Mouse (Mus musculus) limb, embryonic 10.5 days (tissue): ENCODE measurements around the gene Rnf213. TPM values are rescaled to one million over a fixed set of nuclear protein-coding genes. Genes with fewer than 3 reads are reported as not detected.

Source experiments
- DNase-seq: peaks from one replicate; pipeline ENCODE4 v3.0.0-alpha.2; 2017; ENCODE audit warnings: low spot score
- H3K27ac ChIP-seq: fragments of 300-500 bp; sonication (generic); 2 replicates; pipeline ENCODE4 v1.5.1; 2016; ENCODE audit warnings: mild to moderate bottlenecking
- H3K27me3 ChIP-seq: fragments of 300-500 bp; sonication (generic); 2 replicates; pipeline ENCODE4 v1.6.1; 2016; ENCODE audit warnings: low read depth, mild to moderate bottlenecking; ENCODE audit not compliant: poor library complexity, severe bottlenecking
- H3K36me3 ChIP-seq: fragments of 300-500 bp; sonication (generic); 2 replicates; pipeline ENCODE4 v1.6.1; 2016; ENCODE audit warnings: mild to moderate bottlenecking, moderate library complexity
- H3K4me1 ChIP-seq: fragments of 300-500 bp; sonication (generic); 2 replicates; pipeline ENCODE4 v1.6.1; 2016
- H3K4me3 ChIP-seq: fragments of 300-500 bp; sonication (generic); 2 replicates; pipeline ENCODE4 v1.5.1; 2016; ENCODE audit warnings: mild to moderate bottlenecking, moderate library complexity
- H3K9me3 ChIP-seq: fragments of 300-500 bp; sonication (generic); replicated peaks from 2 replicates; pipeline ENCODE4 v1.6.1; 2016; ENCODE audit warnings: mild to moderate bottlenecking
- WGBS: fragments of 180-500 bp; shearing (Covaris S2); methylation state at CpG from one replicate; pipeline ENCODE4 v1.1.7; 2016; 5-methylcytosine and 5-hydroxymethylcytosine counted together
- polyA plus RNA-seq: library from polyadenylated mRNA; unstranded; fragments of >200 nt; fragmentation: Nextera tagmentation; extraction: Ambion mirVana; gene quantifications from 2 replicates; pipeline ENCODE4 v1.2.1, GENCODE M21; 2016

Rnf213 gene
- polyA plus RNA-seq, 1 experiment from 2014 or later: 2.4 TPM

DNA sequence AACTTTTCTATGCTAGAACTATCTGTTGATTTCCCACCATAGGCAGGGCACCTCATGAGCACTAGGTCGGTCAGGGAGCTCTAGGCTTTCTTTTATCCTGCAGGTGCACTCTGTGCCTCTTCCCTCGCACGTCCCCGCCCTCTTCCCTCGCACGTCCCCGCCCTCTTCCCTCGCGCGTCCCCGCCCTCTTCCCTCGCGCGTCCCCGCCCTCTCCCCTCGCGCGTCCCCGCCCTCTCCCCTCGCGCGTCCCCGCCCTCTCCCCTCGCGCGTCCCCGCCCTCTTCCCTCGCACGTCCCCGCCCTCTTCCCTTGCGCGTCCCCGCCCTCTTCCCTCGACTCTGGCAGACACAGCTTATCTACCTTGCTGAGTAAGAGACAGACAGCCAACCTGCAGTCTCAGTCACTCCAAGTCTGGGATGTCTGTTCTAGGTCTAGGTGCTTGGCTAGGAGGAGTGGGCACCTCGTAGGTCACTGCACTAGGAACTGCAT lies 35.8 kb downstream of the Rnf213 start:
- Histone ChIP-seq H3K9me3 (no peaks in the 10 kb centered on the region), H3K27ac (no peak overlapping the region)
- 4% methylated on average over 31 of the region's 35 CpGs for WGBS

GRCm38 (mm10) chr11:119431516-119431915 lies 38.6 kb downstream of the Rnf213 start:
- peaks cover 11% of the 10 kb centered on the region; the same call in 1 of the 2 replicates for H3K36me3 ChIP-seq
- H3K27me3 ChIP-seq: no peaks in the 10 kb centered on the region
- 91% methylated on average over 12 of the region's 12 CpGs for WGBS
- no peak for DNase-seq
- no peak overlapping the region for H3K4me3 ChIP-seq
- peaks cover 14% of the 10 kb centered on the region for H3K4me1 ChIP-seq
- no peaks in the 10 kb centered on the region for H3K9me3 ChIP-seq
- H3K27ac ChIP-seq: no peak overlapping the region

More for the DNA sequence above, 35.8 kb downstream of the Rnf213 start:
- Histone ChIP-seq H3K4me1 (peaks cover 14% of the 10 kb centered on the region), H3K4me3 (peak overlapping the region; percentile 41), H3K36me3 (peaks cover 9% of the 10 kb centered on the region; the same call in 1 of the 2 replicates), H3K27me3 (no peaks in the 10 kb centered on the region)
- DNase-seq: peak; percentile 64

DNA sequence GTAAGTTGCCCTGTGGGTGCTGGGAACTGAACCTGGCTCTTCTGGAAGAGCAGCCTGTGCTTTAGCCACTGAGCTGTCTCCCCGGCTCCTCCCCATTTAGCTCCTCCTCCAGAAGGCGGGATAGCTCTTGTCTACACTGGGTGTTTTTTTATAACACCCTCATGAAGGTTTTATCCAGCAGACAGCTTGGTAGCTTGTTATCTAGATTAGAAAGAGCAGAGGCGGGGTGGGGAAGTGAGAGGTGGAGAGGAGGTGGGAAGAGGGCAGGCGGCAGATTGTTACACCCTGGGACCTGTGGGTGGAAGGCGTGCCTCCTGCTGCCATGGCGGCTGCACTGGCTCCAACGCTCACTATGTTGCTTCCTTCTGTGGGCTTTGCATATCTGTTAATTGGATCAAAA lies 39.8 kb downstream of the Rnf213 start:
- H3K9me3 ChIP-seq: no peaks in the 10 kb centered on the region
- H3K4me3 ChIP-seq: no peak overlapping the region
- DNase-seq: no peak
- H3K4me1 ChIP-seq: peaks cover 14% of the 10 kb centered on the region
- H3K27me3 ChIP-seq: no peaks in the 10 kb centered on the region
- H3K36me3 ChIP-seq: peaks cover 12% of the 10 kb centered on the region; the same call in 1 of the 2 replicates
- H3K27ac ChIP-seq: no peak overlapping the region
- WGBS: 86% methylated on average over 7 of the region's 7 CpGs

DNA sequence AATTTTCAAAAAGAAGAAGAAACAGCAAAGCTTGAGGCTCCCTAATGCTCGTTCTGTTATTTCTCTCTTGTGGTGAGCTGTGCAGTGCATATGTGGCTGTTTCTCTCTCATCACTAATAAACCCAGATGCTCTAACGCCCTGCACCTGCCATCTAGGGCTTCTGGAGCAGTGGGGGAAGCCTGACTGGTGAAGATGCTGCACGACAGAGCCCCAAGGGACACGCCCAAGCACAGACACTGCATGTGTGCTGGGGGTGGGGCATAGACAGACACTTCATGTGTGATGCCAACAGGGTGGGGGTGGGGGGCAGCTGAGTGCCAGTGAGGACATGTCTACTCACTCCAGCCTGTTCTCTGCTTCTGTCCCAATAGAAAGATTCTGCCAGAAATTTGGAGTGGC lies 41.4 kb downstream of the Rnf213 start:
- no peaks in the 10 kb centered on the region for H3K27me3 ChIP-seq
- no peak for DNase-seq
- H3K4me1 ChIP-seq: peaks cover 7% of the 10 kb centered on the region
- WGBS: 86% methylated on average over 4 of the region's 4 CpGs
- no peaks in the 10 kb centered on the region for H3K9me3 ChIP-seq
- peaks cover 14% of the 10 kb centered on the region; the same call in 1 of the 2 replicates for H3K36me3 ChIP-seq
- no peak overlapping the region for H3K4me3 ChIP-seq
- no peak overlapping the region for H3K27ac ChIP-seq

DNA sequence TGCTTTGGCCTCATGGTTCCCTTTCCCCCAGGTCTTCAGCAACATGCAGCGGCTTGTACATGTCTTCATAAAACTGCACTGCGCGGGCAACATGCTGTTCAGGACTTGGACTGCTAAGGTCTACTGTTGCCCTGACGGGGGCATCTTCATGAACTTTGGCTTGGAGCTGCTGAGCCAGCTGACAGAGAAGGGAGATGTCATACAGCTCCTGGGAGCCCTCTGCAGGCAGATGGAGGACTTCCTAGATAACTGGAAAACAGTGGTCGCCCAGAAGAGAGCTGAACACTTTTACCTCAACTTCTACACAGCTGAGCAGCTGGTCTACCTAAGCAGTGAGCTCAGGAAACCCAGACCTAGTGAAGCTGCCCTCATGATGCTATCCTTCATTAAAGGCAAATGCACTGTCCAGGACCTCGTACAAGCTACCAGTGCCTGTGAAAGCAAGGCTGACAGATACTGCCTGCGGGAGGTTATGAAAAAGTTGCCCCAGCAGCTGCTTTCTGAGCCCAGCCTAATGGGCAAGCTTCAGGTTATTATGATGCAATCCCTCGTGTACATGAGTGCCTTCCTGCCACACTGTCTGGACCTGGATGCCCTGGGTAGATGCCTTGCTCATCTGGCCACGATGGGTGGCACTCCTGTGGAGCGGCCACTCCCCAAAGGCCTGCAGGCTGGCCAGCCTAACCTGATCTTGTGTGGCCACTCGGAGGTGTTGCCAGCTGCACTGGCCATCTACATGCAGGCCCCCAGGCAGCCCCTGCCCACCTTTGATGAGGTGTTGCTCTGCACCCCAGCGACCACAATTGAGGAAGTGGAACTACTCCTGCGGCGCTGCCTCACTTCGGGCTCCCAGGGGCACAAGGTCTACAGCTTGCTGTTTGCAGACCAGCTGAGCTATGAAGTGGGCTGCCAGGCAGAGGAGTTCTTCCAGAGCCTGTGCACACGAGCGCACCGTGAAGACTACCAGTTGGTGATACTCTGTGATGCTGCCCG lies 43.3 kb downstream of the Rnf213 start:
- WGBS: 86% methylated on average over 19 of the region's 19 CpGs
- Histone ChIP-seq H3K27ac (no peak overlapping the region; the same call in 1 of the 2 replicates), H3K36me3 (peaks cover 19% of the 10 kb centered on the region), H3K4me1 (peaks cover 7% of the 10 kb centered on the region), H3K27me3 (no peaks in the 10 kb centered on the region), H3K9me3 (no peaks in the 10 kb centered on the region), H3K4me3 (no peak overlapping the region)
- no peak for DNase-seq

GRCm38 (mm10) chr11:119438776-119439175 lies 45.9 kb downstream of the Rnf213 start:
- no peaks in the 10 kb centered on the region for H3K27me3 ChIP-seq
- no peak overlapping the region for H3K4me3 ChIP-seq
- 65% methylated on average over 8 of the region's 8 CpGs for WGBS
- DNase-seq: no peak
- no peak overlapping the region for H3K27ac ChIP-seq
- H3K9me3 ChIP-seq: no peaks in the 10 kb centered on the region
- peaks cover 22% of the 10 kb centered on the region for H3K36me3 ChIP-seq
- H3K4me1 ChIP-seq: peaks cover 7% of the 10 kb centered on the region

DNA sequence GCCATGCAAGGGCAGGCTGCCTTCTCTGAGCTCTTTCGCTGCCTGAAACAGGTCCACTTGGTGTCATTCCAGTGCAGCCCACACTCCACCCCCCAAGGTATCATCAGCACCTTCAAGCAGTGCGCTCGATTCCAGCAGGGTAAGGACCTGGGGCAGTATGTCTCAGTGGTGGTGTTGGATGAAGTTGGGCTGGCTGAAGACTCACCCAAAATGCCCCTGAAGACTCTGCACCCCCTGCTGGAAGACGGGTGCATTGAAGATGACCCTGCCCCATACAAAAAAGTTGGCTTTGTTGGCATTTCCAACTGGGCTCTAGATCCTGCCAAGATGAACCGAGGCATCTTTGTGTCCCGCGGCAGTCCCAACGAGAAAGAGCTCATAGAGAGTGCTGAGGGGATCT lies 49.3 kb downstream of the Rnf213 start:
- H3K4me3 ChIP-seq: no peak overlapping the region
- H3K27me3 ChIP-seq: no peaks in the 10 kb centered on the region
- peaks cover 24% of the 10 kb centered on the region for H3K36me3 ChIP-seq
- DNase-seq: no peak
- peaks cover 7% of the 10 kb centered on the region for H3K4me1 ChIP-seq
- 96% methylated on average over 8 of the region's 8 CpGs for WGBS
- no peak overlapping the region for H3K27ac ChIP-seq
- no peaks in the 10 kb centered on the region for H3K9me3 ChIP-seq

GRCm38 (mm10) chr11:119443442-119443841 lies 50.5 kb downstream of the Rnf213 start:
- Histone ChIP-seq H3K36me3 (peaks cover 21% of the 10 kb centered on the region), H3K27ac (no peak overlapping the region), H3K4me1 (peaks cover 6% of the 10 kb centered on the region), H3K4me3 (no peak overlapping the region), H3K27me3 (no peaks in the 10 kb centered on the region), H3K9me3 (no peaks in the 10 kb centered on the region)
- DNase-seq: no peak
- WGBS: 94% methylated on average over 9 of the region's 9 CpGs

GRCm38 (mm10) chr11:119456097-119456496 lies 63.2 kb downstream of the Rnf213 start:
- no peaks in the 10 kb centered on the region for H3K36me3 ChIP-seq
- H3K27me3 ChIP-seq: no peaks in the 10 kb centered on the region
- H3K4me3 ChIP-seq: no peak overlapping the region
- H3K4me1 ChIP-seq: no peaks in the 10 kb centered on the region
- WGBS: 91% methylated on average over 4 of the region's 4 CpGs
- H3K9me3 ChIP-seq: no peaks in the 10 kb centered on the region
- H3K27ac ChIP-seq: no peak overlapping the region
- no peak for DNase-seq

DNA sequence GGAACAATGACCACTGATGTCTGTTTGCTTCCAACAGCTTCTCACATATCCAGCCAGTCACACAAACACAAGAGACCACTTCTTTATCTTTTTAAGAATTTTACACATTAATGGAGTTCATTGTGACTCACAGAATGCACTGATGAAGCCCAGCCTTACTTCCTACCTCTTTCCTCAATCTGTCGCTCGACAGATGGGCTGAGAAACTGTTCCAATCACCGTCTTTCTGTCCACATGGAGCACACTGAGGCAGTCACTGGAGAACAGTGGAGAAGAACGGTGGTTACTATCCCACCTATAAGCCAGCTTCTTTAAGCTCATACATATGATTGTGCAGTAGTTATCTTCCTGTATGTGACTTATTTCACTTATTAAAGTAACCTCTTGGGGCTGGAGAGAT lies 85.0 kb downstream of the Rnf213 start:
- Histone ChIP-seq H3K4me1 (no peaks in the 10 kb centered on the region), H3K36me3 (peaks cover 25% of the 10 kb centered on the region), H3K27me3 (no peaks in the 10 kb centered on the region), H3K4me3 (no peak overlapping the region), H3K27ac (no peak overlapping the region), H3K9me3 (no peaks in the 10 kb centered on the region)
- 98% methylated on average over 4 of the region's 4 CpGs for WGBS
- DNase-seq: no peak

- H3K27me3 ChIP-seq: no peaks in the 10 kb centered on the region
- H3K9me3 ChIP-seq: no peaks in the 10 kb centered on the region
Observed at GRCm38 (mm10) chr11:119490861-119491689, 98.2 kb downstream of the Rnf213 start, which contains the start of gene Endov. TSS of gene Endov (plus strand) at chr11:119491347.

DNA sequence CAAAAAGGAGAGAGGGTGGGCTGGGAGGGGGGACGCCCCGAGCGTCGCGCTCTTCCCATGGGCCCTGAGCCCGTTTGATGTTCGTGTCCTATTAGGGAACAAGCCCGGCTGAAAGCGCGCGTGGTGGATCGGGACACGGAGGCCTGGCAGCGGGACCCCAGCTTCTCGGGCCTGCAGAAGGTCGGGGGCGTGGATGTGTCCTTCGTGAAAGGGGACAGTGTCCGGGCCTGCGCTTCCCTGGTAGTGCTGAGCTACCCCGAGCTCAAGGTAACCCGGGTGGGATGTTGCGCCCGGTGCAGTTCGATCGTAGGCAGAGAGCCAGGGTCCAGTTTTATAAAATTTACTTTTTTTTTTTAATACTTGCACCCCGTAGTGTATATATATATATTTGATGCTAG lies 98.8 kb downstream of the Rnf213 start:
- peak overlapping the region; percentile 76 for H3K4me3 ChIP-seq
- H3K27me3 ChIP-seq: no peaks in the 10 kb centered on the region
- peak overlapping the region; percentile 96 for H3K27ac ChIP-seq
- peaks cover 32% of the 10 kb centered on the region for H3K4me1 ChIP-seq
- H3K9me3 ChIP-seq: no peaks in the 10 kb centered on the region
- 6% methylated on average over 27 of the region's 27 CpGs for WGBS
- H3K36me3 ChIP-seq: peaks cover 29% of the 10 kb centered on the region
- no peak for DNase-seq

More at GRCm38 (mm10) chr11:119490861-119491689, 98.2 kb downstream of the Rnf213 start, which contains the start of gene Endov:
- H3K4me3 ChIP-seq: peak within 1 kb of the TSS; percentile 76
- peaks cover 32% of the 10 kb centered on the region for H3K4me1 ChIP-seq
- DNase-seq: peak; percentile 100
- WGBS: under 1% methylated on average over 66 of the region's 66 CpGs
- peak within 1 kb of the TSS; percentile 96 for H3K27ac ChIP-seq
- H3K36me3 ChIP-seq: peaks cover 29% of the 10 kb centered on the region
